Mouse (Mus musculus) liver, adult 2 months (tissue): ENCODE results near the gene Srrm1. TPM values are rescaled to one million over a fixed set of nuclear protein-coding genes. Genes with fewer than 3 reads are reported as not detected.
"Not testable (repeated sequence)": the region's sequence is repeated elsewhere in the genome, so short reads cannot be mapped to it uniquely, and the experiment has no call there.

ENCODE experiments used
- DNase-seq: peaks from one replicate; pipeline ENCODE4 v3.0.0-alpha.2; 2011; ENCODE audit warnings: low read depth, low spot score; ENCODE audit errors: extremely low read depth
- H3K27ac ChIP-seq: fragments of 200-500 bp; replicated peaks from 2 replicates; pipeline ENCODE4 v1.5.1; 2012; ENCODE audit warnings: low read depth, mild to moderate bottlenecking, control low read depth, inconsistent platforms, low read length; ENCODE audit not compliant: insufficient read depth
- H3K27me3 ChIP-seq: fragments of 200-500 bp; 2 replicates; pipeline ENCODE4 v1.6.1; 2012; ENCODE audit warnings: mild to moderate bottlenecking, moderate library complexity, low read length, inconsistent platforms; ENCODE audit not compliant: control insufficient read depth, insufficient read depth
- H3K36me3 ChIP-seq: fragments of 200-500 bp; 2 replicates; pipeline ENCODE4 v1.6.1; 2012; ENCODE audit warnings: low read length, inconsistent platforms; ENCODE audit not compliant: control insufficient read depth, insufficient read depth
- H3K4me1 ChIP-seq: fragments of 200-500 bp; 2 replicates; pipeline ENCODE4 v1.6.1; 2011; ENCODE audit warnings: low read length; ENCODE audit not compliant: control insufficient read depth, insufficient read depth
- H3K4me3 ChIP-seq: fragments of 200-500 bp; 2 replicates; pipeline ENCODE4 v1.5.1; 2011; ENCODE audit warnings: low read depth, mild to moderate bottlenecking, control low read depth, low read length, moderate library complexity; ENCODE audit not compliant: insufficient read depth
- H3K79me2 ChIP-seq: fragments of 200-500 bp; 2 replicates; pipeline ENCODE4 v1.6.1; 2012; ENCODE audit warnings: inconsistent platforms, mild to moderate bottlenecking, low read length, moderate library complexity; ENCODE audit not compliant: control insufficient read depth, insufficient read depth
- H3K9ac ChIP-seq: fragments of 200-500 bp; 2 replicates; pipeline ENCODE4 v1.6.1; 2012; ENCODE audit warnings: low read depth, mild to moderate bottlenecking, control low read depth, inconsistent platforms, low read length
- CTCF ChIP-seq: fragments of 200-500 bp; IDR thresholded peaks from 2 replicates; pipeline ENCODE4 v1.5.1; 2011; ENCODE audit warnings: low read depth, low read length, control low read depth
- POLR2A ChIP-seq: fragments of 200-500 bp; IDR thresholded peaks from 2 replicates; pipeline ENCODE4 v1.6.1; 2011; ENCODE audit warnings: low read length, control low read depth; ENCODE audit not compliant: insufficient read depth; ENCODE audit errors: extremely low read depth
- WGBS: fragments of 180-500 bp; shearing (Covaris S2); methylation state at CpG from one replicate; pipeline ENCODE4 v1.1.7; 2018; 5-methylcytosine and 5-hydroxymethylcytosine counted together
- polyA plus RNA-seq: library from polyadenylated mRNA; depleted of rRNA; stranded (reverse); fragments of >200 nt; gene quantifications from 2 replicates; pipeline ENCODE4 v1.2.3, GENCODE M21; 2012
- total RNA-seq: library from RNA; depleted of rRNA; stranded (reverse); fragments of >200 nt; gene quantifications from 2 replicates; pipeline ENCODE4 v1.2.3, GENCODE M21; 2014

The Srrm1 gene
- total and polyA plus RNA-seq, 2 experiments, result 8.9 to 18.8 TPM

DNA sequence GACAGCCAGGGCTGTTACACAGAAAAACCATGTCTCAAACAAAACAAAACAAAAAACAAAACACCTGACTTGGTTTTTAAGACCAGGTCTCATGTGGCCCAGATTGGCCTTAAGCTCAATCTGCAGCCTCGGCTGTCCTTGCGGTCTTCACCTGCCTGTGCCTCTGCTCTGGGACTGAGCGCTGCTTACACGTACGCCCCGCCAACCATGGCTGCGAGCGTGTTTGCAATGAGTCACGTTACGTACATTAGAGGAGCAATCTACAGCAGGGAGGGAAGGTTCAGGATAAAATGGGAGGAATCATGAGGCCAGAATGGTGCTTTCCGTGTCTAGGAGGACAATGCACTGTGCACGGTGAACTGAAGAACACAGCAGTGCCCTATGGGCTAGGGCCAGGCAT lies 8.6 kb upstream of the Srrm1 start:
- no peaks in the 10 kb centered on the region for H3K79me2 ChIP-seq
- no peak for TF ChIP-seq POLR2A
- no peak for TF ChIP-seq CTCF
- H3K27me3 ChIP-seq, result no peaks in the 10 kb centered on the region
- no peaks in the 10 kb centered on the region for H3K36me3 ChIP-seq
- no peak for DNase-seq
- H3K4me1 ChIP-seq, result peaks cover 10% of the 10 kb centered on the region
- H3K9ac ChIP-seq, result no peak overlapping the region
- WGBS, result 94% methylated on average over 12 of the region's 12 CpGs
- H3K4me3 ChIP-seq, result no peak overlapping the region
- H3K27ac ChIP-seq, result no peak overlapping the region

GRCm38 (mm10) chr4:135358736-135359135 lies 5.6 kb upstream of the Srrm1 start:
- WGBS, result under 1% methylated on average over 6 of the region's 6 CpGs

DNA sequence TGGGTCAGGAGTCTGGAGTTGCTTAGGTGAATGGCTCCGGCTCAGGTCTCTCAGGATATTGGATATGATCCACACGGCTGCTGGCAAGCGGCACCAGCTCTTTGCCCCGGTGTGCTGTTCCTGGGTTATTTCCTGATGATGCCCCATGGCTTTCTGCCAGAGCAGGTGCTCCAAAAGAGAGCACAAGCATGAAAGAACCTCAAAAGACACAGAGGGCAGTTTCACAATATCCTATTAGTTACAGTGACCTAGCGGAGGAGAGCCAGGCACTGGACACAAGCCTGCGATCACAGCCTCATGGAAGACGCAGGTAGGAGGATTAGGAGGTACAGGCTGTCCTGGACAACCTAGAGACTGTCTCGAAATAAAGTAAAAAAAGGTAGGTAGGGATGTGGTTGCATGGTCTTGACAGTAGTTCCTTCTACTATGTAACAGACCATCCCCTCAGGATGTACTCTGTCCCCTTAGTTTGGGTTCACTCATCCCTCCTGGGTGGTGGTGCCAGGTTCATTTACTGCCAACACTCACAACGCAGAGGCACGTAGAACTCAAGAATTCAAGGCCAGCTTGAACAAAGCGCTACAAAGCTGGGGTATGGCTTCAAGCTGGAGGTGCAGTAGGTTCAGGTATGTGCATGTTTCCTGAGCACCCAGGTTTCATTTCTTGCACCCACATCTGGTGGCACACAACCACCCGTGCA lies 4.2 kb upstream of the Srrm1 start:
- no peak for TF ChIP-seq CTCF
- TF ChIP-seq POLR2A, result no peak
- 24% methylated on average over 12 of the region's 12 CpGs for WGBS
- peaks cover 5% of the 10 kb centered on the region; the same call in 1 of the 2 replicates for H3K79me2 ChIP-seq
- no peak overlapping the region for H3K4me3 ChIP-seq
- peaks cover 13% of the 10 kb centered on the region for H3K4me1 ChIP-seq
- peak overlapping the region; percentile 57 for H3K27ac ChIP-seq
- no peak overlapping the region for H3K9ac ChIP-seq
- DNase-seq, result peak; percentile 97
- no peaks in the 10 kb centered on the region for H3K36me3 ChIP-seq
- no peaks in the 10 kb centered on the region for H3K27me3 ChIP-seq

More at GRCm38 (mm10) chr4:135358736-135359135, 5.6 kb upstream of the Srrm1 start:
- Histone ChIP-seq H3K4me1 (peaks cover 13% of the 10 kb centered on the region), H3K36me3 (no peaks in the 10 kb centered on the region), H3K4me3 (no peak overlapping the region), H3K27me3 (no peaks in the 10 kb centered on the region), H3K79me2 (no peaks in the 10 kb centered on the region), H3K9ac (no peak overlapping the region), H3K27ac (no peak overlapping the region)
- peak; percentile 57 for DNase-seq
- TF ChIP-seq POLR2A (no peak), CTCF (peak; percentile 48)

- Histone ChIP-seq H3K4me1 (peaks cover 18% of the 10 kb centered on the region), H3K27ac (no peak overlapping the region), H3K79me2 (peaks cover 16% of the 10 kb centered on the region; the same call in 1 of the 2 replicates), H3K27me3 (no peaks in the 10 kb centered on the region), H3K9ac (no peak overlapping the region), H3K36me3 (no peaks in the 10 kb centered on the region), H3K4me3 (no peak overlapping the region)
- WGBS, result 87% methylated on average over 9 of the region's 9 CpGs
- no peak for DNase-seq
- TF ChIP-seq CTCF (no peak), POLR2A (no peak)
These were observed 2.9 kb upstream of the Srrm1 start for GRCm38 (mm10) chr4:135355886-135356550.

DNA sequence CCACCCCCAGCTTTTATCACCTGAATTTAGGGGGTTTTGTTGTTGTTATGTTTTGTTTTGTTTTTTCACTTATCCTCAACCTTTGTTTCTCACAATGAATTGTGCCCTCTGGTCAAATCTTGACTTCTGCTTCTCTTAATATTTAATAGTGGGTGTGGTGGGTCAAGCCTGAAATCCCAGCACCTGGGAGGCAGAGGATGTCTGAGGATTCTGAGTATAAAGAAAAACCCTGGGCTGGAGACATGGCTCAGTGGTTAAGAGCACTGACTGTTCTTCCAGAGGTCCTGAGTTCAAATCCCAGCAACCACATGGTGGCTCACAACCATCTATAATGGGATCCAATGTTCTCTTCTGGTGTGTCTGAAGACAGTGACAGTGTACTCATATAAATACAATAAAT lies 1.6 kb upstream of the Srrm1 start:
- not testable (repeated sequence) for H3K27me3 ChIP-seq, H3K9ac ChIP-seq, H3K27ac ChIP-seq, H3K4me3 ChIP-seq, DNase-seq, H3K36me3 ChIP-seq
- peaks cover 22% of the 10 kb centered on the region; the same call in 1 of the 2 replicates for H3K79me2 ChIP-seq
- peaks cover 18% of the 10 kb centered on the region for H3K4me1 ChIP-seq

DNA sequence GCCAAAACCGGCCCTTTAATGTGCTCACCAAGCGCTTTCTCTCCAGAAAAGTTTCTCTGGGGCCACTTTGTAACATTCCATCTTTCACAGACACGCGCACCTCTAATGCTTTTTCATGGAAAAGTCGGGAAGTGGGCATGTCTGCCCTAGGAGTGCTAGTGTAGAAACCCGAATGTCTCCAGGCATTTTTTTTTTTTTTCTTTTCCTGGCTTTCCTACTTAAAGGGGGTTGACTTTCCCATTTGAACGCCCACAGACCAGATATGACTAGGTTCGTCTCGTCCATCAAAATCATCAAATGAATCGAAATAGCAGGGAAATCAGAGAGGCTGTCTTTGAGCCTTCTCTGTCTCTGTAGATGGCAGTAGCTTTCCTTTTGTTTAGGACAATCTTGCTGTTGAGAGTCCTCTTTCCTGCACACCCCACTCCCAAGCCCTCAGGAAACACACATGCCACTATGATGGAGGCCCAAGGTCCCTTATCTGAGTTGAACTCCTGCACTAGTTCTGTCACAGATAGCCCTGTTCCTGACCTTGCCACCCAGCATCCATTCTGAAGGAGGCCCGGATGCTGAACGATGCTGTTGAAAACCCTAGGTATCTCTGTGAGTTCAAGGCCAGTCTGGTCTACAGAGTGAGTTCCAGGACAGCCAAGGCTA lies 801 bp upstream of the Srrm1 start:
- Histone ChIP-seq H3K27me3 (no peaks in the 10 kb centered on the region), H3K9ac (peak overlapping the region; percentile 41), H3K4me1 (peaks cover 16% of the 10 kb centered on the region), H3K36me3 (no peaks in the 10 kb centered on the region), H3K27ac (peak overlapping the region; percentile 89), H3K4me3 (peak overlapping the region; percentile 69), H3K79me2 (peaks cover 24% of the 10 kb centered on the region; the same call in 1 of the 2 replicates)
- WGBS, result 9% methylated on average over 12 of the region's 12 CpGs
- DNase-seq, result no peak
- TF ChIP-seq POLR2A (no peak), CTCF (no peak)
